Mouse (Mus musculus) hindbrain, embryonic 16.5 days (tissue): Measurements from ENCODE around the gene Exoc5. TPM values are rescaled to one million over a fixed set of nuclear protein-coding genes. Genes with fewer than 3 reads are reported as not detected.

Source experiments
- ATAC-seq: fragments of 200-750 bp; cut with Nextera tagmentation; 2 replicates; pipeline ENCODE4 v1.8.0; 2017; ENCODE audit warnings: moderate TSS enrichment, moderate library complexity
- H3K27ac ChIP-seq: fragments of 300-500 bp; sonication (generic); 2 replicates; pipeline ENCODE4 v1.5.1; 2014; ENCODE audit warnings: low read depth, mild to moderate bottlenecking, control low read depth, low read length, moderate library complexity
- H3K27me3 ChIP-seq: fragments of 300-500 bp; sonication (generic); replicated peaks from 2 replicates; pipeline ENCODE4 v1.6.1; 2014; ENCODE audit warnings: low read length; ENCODE audit not compliant: control insufficient read depth, insufficient read depth
- H3K36me3 ChIP-seq: fragments of 300-500 bp; sonication (generic); 2 replicates; pipeline ENCODE4 v1.6.1; 2014; ENCODE audit warnings: mild to moderate bottlenecking, low read length, moderate library complexity, mixed read lengths; ENCODE audit not compliant: control insufficient read depth, insufficient read depth
- H3K4me1 ChIP-seq: fragments of 300-500 bp; sonication (generic); 2 replicates; pipeline ENCODE4 v1.6.1; 2014; ENCODE audit warnings: low read depth, low read length; ENCODE audit not compliant: control insufficient read depth, insufficient read depth
- H3K4me2 ChIP-seq: fragments of 300-500 bp; sonication (generic); 2 replicates; pipeline ENCODE4 v1.6.1; 2014; ENCODE audit warnings: mild to moderate bottlenecking, low read length, control low read depth, moderate library complexity
- H3K4me3 ChIP-seq: fragments of 300-500 bp; sonication (generic); 2 replicates; pipeline ENCODE4 v1.5.1; 2014; ENCODE audit warnings: mild to moderate bottlenecking, low read length, control low read depth, moderate library complexity
- H3K9ac ChIP-seq: fragments of 300-500 bp; sonication (generic); 2 replicates; pipeline ENCODE4 v1.6.1; 2014; ENCODE audit warnings: low read depth, mild to moderate bottlenecking, control low read depth, low read length, moderate library complexity
- H3K9me3 ChIP-seq: fragments of 300-500 bp; sonication (generic); 2 replicates; pipeline ENCODE4 v1.6.1; 2014; ENCODE audit warnings: mild to moderate bottlenecking, low read length, moderate library complexity; ENCODE audit not compliant: control insufficient read depth
- WGBS: fragments of 180-500 bp; shearing (Covaris S2); extraction: QIAGEN DNeasy Blood & Tissue Kit; methylation state at CpG from one replicate; pipeline ENCODE4 v1.1.7; 2014; 5-methylcytosine and 5-hydroxymethylcytosine counted together
- polyA plus RNA-seq: library from polyadenylated mRNA; unstranded; fragments of >200 nt; fragmentation: Nextera tagmentation; extraction: Ambion mirVana; gene quantifications from 2 replicates; pipeline ENCODE4 v1.2.1, GENCODE M21; 2015

Gene Exoc5
- polyA plus RNA-seq, 1 experiment from 2014 or later, result 54.6 TPM

GRCm38 (mm10) chr14:49073896-49074295, 7.4 kb upstream of the Exoc5 start:
- Histone ChIP-seq H3K9me3 (no peaks in the 10 kb centered on the region), H3K4me3 (no peak overlapping the region), H3K27ac (no peak overlapping the region), H3K36me3 (peaks cover 5% of the 10 kb centered on the region), H3K4me2 (no peak overlapping the region), H3K9ac (no peak overlapping the region), H3K27me3 (no peaks in the 10 kb centered on the region), H3K4me1 (no peaks in the 10 kb centered on the region)
- WGBS, result 97% methylated on average over 7 of the region's 7 CpGs
- no peak for ATAC-seq

GRCm38 (mm10) chr14:49072837-49073236, 6.4 kb upstream of the Exoc5 start:
- Histone ChIP-seq H3K27me3 (no peaks in the 10 kb centered on the region), H3K36me3 (peaks cover 3% of the 10 kb centered on the region)
- WGBS, result 98% methylated on average over 2 of the region's 2 CpGs

GRCm38 (mm10) chr14:49065529-49066273, 752 bp downstream of the Exoc5 start, which contains the start of gene Ap5m1:
Gene Ap5m1, plus strand, starts transcription at chr14:49066097.
- Histone ChIP-seq H3K4me3 (peak within 1 kb of the TSS; percentile 95), H3K27me3 (no peaks in the 10 kb centered on the region), H3K4me2 (peak within 1 kb of the TSS; percentile 73), H3K36me3 (no peaks in the 10 kb centered on the region), H3K9me3 (no peaks in the 10 kb centered on the region), H3K4me1 (peaks cover 20% of the 10 kb centered on the region), H3K9ac (peak within 1 kb of the TSS; percentile 98), H3K27ac (peak within 1 kb of the TSS; percentile 99)
- 1% methylated on average over 42 of the region's 62 CpGs for WGBS
- ATAC-seq, result peak; percentile 59

More at GRCm38 (mm10) chr14:49072837-49073236, 6.4 kb upstream of the Exoc5 start:
- Histone ChIP-seq H3K27ac (no peak overlapping the region), H3K4me1 (peaks cover 3% of the 10 kb centered on the region; the same call in 1 of the 2 replicates), H3K9me3 (no peaks in the 10 kb centered on the region), H3K9ac (no peak overlapping the region), H3K4me3 (no peak overlapping the region), H3K4me2 (no peak overlapping the region)
- ATAC-seq, result no peak

- ATAC-seq, result no peak
- no peaks in the 10 kb centered on the region for H3K9me3 ChIP-seq
- no peak overlapping the region for H3K27ac ChIP-seq
- no peak overlapping the region for H3K4me2 ChIP-seq
- no peak overlapping the region for H3K4me3 ChIP-seq
- no peaks in the 10 kb centered on the region for H3K27me3 ChIP-seq
- H3K36me3 ChIP-seq, result no peaks in the 10 kb centered on the region
- no peak overlapping the region for H3K9ac ChIP-seq
- peaks cover 20% of the 10 kb centered on the region for H3K4me1 ChIP-seq
- 79% methylated on average over 2 of the region's 2 CpGs for WGBS
These were observed 2.6 kb downstream of the Exoc5 start for GRCm38 (mm10) chr14:49063838-49064237.

GRCm38 (mm10) chr14:49049492-49049891, 17.0 kb downstream of the Exoc5 start:
- no peak overlapping the region for H3K27ac ChIP-seq
- peaks cover 6% of the 10 kb centered on the region for H3K36me3 ChIP-seq
- no peaks in the 10 kb centered on the region for H3K9me3 ChIP-seq
- H3K4me2 ChIP-seq, result no peak overlapping the region
- no peak overlapping the region for H3K4me3 ChIP-seq
- H3K27me3 ChIP-seq, result no peaks in the 10 kb centered on the region
- ATAC-seq, result no peak
- H3K4me1 ChIP-seq, result no peaks in the 10 kb centered on the region
- no peak overlapping the region for H3K9ac ChIP-seq

GRCm38 (mm10) chr14:49045610-49046009, 20.8 kb downstream of the Exoc5 start:
- no peaks in the 10 kb centered on the region for H3K4me1 ChIP-seq
- H3K4me2 ChIP-seq, result no peak overlapping the region
- ATAC-seq, result no peak
- no peak overlapping the region for H3K4me3 ChIP-seq
- H3K27ac ChIP-seq, result no peak overlapping the region
- no peaks in the 10 kb centered on the region for H3K27me3 ChIP-seq
- peaks cover 4% of the 10 kb centered on the region; the same call in 1 of the 2 replicates for H3K36me3 ChIP-seq
- H3K9me3 ChIP-seq, result no peaks in the 10 kb centered on the region
- H3K9ac ChIP-seq, result no peak overlapping the region
- 94% methylated on average over 4 of the region's 4 CpGs for WGBS

GRCm38 (mm10) chr14:49028991-49029390, 37.5 kb downstream of the Exoc5 start:
- 93% methylated on average over 5 of the region's 5 CpGs for whole genome bisulfite sequencing
- no peak overlapping the region for H3K27ac ChIP-seq
- H3K27me3 ChIP-seq, result no peaks in the 10 kb centered on the region
- no peak for ATAC-seq
- H3K9me3 ChIP-seq, result no peaks in the 10 kb centered on the region
- H3K36me3 ChIP-seq, result peaks cover 9% of the 10 kb centered on the region
- H3K4me2 ChIP-seq, result no peak overlapping the region
- H3K4me3 ChIP-seq, result no peak overlapping the region
- no peak overlapping the region for H3K9ac ChIP-seq
- H3K4me1 ChIP-seq, result no peaks in the 10 kb centered on the region

GRCm38 (mm10) chr14:49027779-49028368, 38.6 kb downstream of the Exoc5 start:
- Histone ChIP-seq H3K4me1 (no peaks in the 10 kb centered on the region), H3K27me3 (no peaks in the 10 kb centered on the region), H3K36me3 (peaks cover 8% of the 10 kb centered on the region), H3K27ac (no peak overlapping the region), H3K4me2 (no peak overlapping the region), H3K4me3 (no peak overlapping the region), H3K9ac (no peak overlapping the region), H3K9me3 (no peaks in the 10 kb centered on the region)
- peak; percentile 65 for ATAC-seq
- WGBS, result 62% methylated on average over 3 of the region's 3 CpGs

- Histone ChIP-seq H3K4me2 (no peak overlapping the region), H3K4me1 (no peaks in the 10 kb centered on the region), H3K36me3 (peaks cover 8% of the 10 kb centered on the region), H3K27ac (no peak overlapping the region), H3K27me3 (no peaks in the 10 kb centered on the region), H3K9ac (no peak overlapping the region), H3K9me3 (no peaks in the 10 kb centered on the region), H3K4me3 (no peak overlapping the region)
- ATAC-seq, result peak; percentile 61
- 91% methylated on average over 6 of the region's 6 CpGs for WGBS
These were observed 39.2 kb downstream of the Exoc5 start for GRCm38 (mm10) chr14:49027040-49027778.
